Mouse (Mus musculus): ENCODE results near the gene Dmgdh.

The Dmgdh gene

GRCm38 (mm10) chr13:93674131-93674561 lies at the start of gene Dmgdh, which contains the start of gene Bhmt2:
Gene Dmgdh, plus strand, starts transcription at chr13:93674433.
Gene Bhmt2, minus strand, starts transcription at chr13:93674302.
- DNase-seq: peak; percentile 10

GRCm38 (mm10) chr13:93628861-93629260 lies 45.4 kb upstream of the Dmgdh start:
- DNase-seq: no peak

- no peak for DNase-seq
Observed at GRCm38 (mm10) chr13:93630941-93631705, 43.1 kb upstream of the Dmgdh start.

GRCm38 (mm10) chr13:93632927-93633326 lies 41.3 kb upstream of the Dmgdh start:
- no peak for DNase-seq

- no peak for DNase-seq
Observed at GRCm38 (mm10) chr13:93636561-93636960, 37.7 kb upstream of the Dmgdh start.

- DNase-seq: no peak
Observed at GRCm38 (mm10) chr13:93637282-93638245, 36.7 kb upstream of the Dmgdh start, which contains the start of gene Bhmt. Gene Bhmt, minus strand, starts transcription at chr13:93637961.

- DNase-seq: no peak
Observed at GRCm38 (mm10) chr13:93639636-93640035, 34.6 kb upstream of the Dmgdh start.

- DNase-seq: no peak
Observed at GRCm38 (mm10) chr13:93648387-93649130, 25.7 kb upstream of the Dmgdh start.

- no peak for DNase-seq
Observed at GRCm38 (mm10) chr13:93653382-93653781, 20.9 kb upstream of the Dmgdh start.

- DNase-seq: no peak
Observed at GRCm38 (mm10) chr13:93657941-93658340, 16.3 kb upstream of the Dmgdh start.

GRCm38 (mm10) chr13:93667586-93667985 lies 6.6 kb upstream of the Dmgdh start:
- DNase-seq: no peak

- DNase-seq: no peak
Observed at GRCm38 (mm10) chr13:93672371-93672770, 1.9 kb upstream of the Dmgdh start.

GRCm38 (mm10) chr13:93673296-93673695 lies 937 bp upstream of the Dmgdh start:
- DNase-seq: no peak

- DNase-seq: no peak
Observed at GRCm38 (mm10) chr13:93676864-93677263, 2.6 kb downstream of the Dmgdh start.

GRCm38 (mm10) chr13:93683336-93683735 lies 9.1 kb downstream of the Dmgdh start:
- peak; percentile 36 for DNase-seq

GRCm38 (mm10) chr13:93685226-93685625 lies 11.0 kb downstream of the Dmgdh start:
- peak; percentile 34 for DNase-seq

GRCm38 (mm10) chr13:93687321-93687720 lies 13.1 kb downstream of the Dmgdh start:
- DNase-seq: no peak

- DNase-seq: no peak
Observed at GRCm38 (mm10) chr13:93689566-93689965, 15.3 kb downstream of the Dmgdh start.

- no peak for DNase-seq
Observed at GRCm38 (mm10) chr13:93690821-93691220, 16.6 kb downstream of the Dmgdh start.

- DNase-seq: no peak
Observed at GRCm38 (mm10) chr13:93698866-93699265, 24.6 kb downstream of the Dmgdh start.

- DNase-seq: no peak
Observed at GRCm38 (mm10) chr13:93705697-93706096, 31.5 kb downstream of the Dmgdh start.

GRCm38 (mm10) chr13:93707271-93707670 lies 33.0 kb downstream of the Dmgdh start:
- DNase-seq: no peak

GRCm38 (mm10) chr13:93710325-93710724 lies 36.1 kb downstream of the Dmgdh start:
- no peak for DNase-seq

Measured in retina, postnatal 1 day (tissue).